Mouse (Mus musculus) Patski (cell line): ENCODE results near the gene Scn4a. TPM values are rescaled to one million over a fixed set of nuclear protein-coding genes. Genes with fewer than 3 reads are reported as not detected.
A peak's percentile ranks its signal among the peaks of the same experiment; 100 is the strongest.

ENCODE experiments used
- ATAC-seq: fragments of 100-300 bp; one replicate; pipeline ENCODE4 v1.8.0; 2021
- CTCF ChIA-PET: fragments of 350-600 bp; sonication (Branson Sonifier 250); formaldehyde crosslinking; loops from one replicate; lab custom pipeline; 2022; ENCODE audit warnings: inconsistent platforms; lab: Charles Lee
- POLR2A ChIA-PET: fragments of 350-600 bp; sonication (Branson Sonifier 250); formaldehyde crosslinking; loops from one replicate; lab custom pipeline; 2022; ENCODE audit warnings: antibody characterized with exemption, inconsistent platforms; lab: Charles Lee
- DNase-seq: peaks from one replicate; pipeline ENCODE4 v3.0.0-alpha.2; 2011; ENCODE audit warnings: low read depth, low spot score
- H3K27me3 ChIP-seq: fragments of 371-371 bp; one replicate; pipeline ENCODE4 v1.5.1; 2021
- CTCF ChIP-seq: fragments of 100-300 bp; IDR thresholded peaks from one replicate; pipeline ENCODE4 v1.5.1; 2021
- in situ Hi-C: fragments of 300-500 bp; cut with MboI; formaldehyde crosslinking; loops from 3 replicates; pipeline ENCODE4 v1.11.1; 2018; ENCODE audit warnings: low pct_unique_long_range_greater_than_20kb, mixed read lengths
- polyA plus RNA-seq: library from polyadenylated mRNA; unstranded; gene quantifications from one replicate; pipeline ENCODE4 v1.2.3, GENCODE M21; 2021

The Scn4a gene
- polyA plus RNA-seq, 1 experiment from 2014 or later, result 0.08 TPM

GRCm38 (mm10) chr11:106305348-106306064, 47.6 kb downstream of the Scn4a start:
- TF ChIP-seq CTCF, result no peak
- ChIA-PET CTCF (interaction anchor here (1.5 kb wide), 1 partner anchor 59 kb away, joined by 5 read pairs; the partner anchor contains the start of gene Prr29), POLR2A (no interaction called here)
- in situ Hi-C loops, result no loop called here
- no peak for DNase-seq
- H3K27me3 ChIP-seq, result peaks cover 11% of the 10 kb centered on the region
- ATAC-seq, result no peak

- ATAC-seq, result no peak
Measured at GRCm38 (mm10) chr11:106302634-106303033, 50.5 kb downstream of the Scn4a start.

DNA sequence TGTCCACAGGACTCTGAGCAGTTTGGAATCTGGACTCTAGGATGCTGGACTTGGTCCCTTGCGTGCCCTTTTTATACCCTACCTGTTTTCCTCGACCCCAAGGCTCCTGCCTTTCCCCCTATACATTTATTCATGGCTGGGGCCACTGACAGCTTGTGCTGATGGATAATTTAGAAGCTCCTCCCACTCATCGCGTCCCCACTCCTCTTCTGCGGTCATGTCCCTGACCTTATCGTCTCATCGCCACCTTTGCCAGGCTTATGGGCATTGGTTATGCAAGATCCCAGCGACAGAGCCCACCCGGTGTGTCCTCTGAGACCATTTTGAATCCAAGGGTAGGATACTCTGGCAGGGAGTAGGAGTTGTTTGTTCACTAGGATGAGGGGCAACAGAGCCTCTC, 51.3 kb downstream of the Scn4a start, which contains the start of gene Gh:
Gh (minus strand) TSS at position 101 of the 400 bp plus-strand sequence.
- H3K27me3 ChIP-seq, result peaks cover 23% of the 10 kb centered on the region
- in situ Hi-C loops, result loop anchor here (5.0 kb wide), 1 partner anchor 91 kb away; no protein-coding TSS in a partner anchor
- ChIA-PET POLR2A (no interaction called here), CTCF (interaction anchor here (1.4 to 3.6 kb wide), 6 partner anchors 10 to 85 kb away, joined by 3 to 21 read pairs (median 6); no protein-coding TSS in a partner anchor)
- no peak for DNase-seq
- ATAC-seq, result no peak
- TF ChIP-seq CTCF, result no peak

More at GRCm38 (mm10) chr11:106302634-106303033, 50.5 kb downstream of the Scn4a start:
- no peak for DNase-seq
- peak; percentile 84 for TF ChIP-seq CTCF
- POLR2A ChIA-PET, result interaction anchor here (0.6 to 0.9 kb wide), 2 partner anchors 23 to 95 kb away, joined by 3 read pairs; no protein-coding TSS in a partner anchor
- peaks cover 23% of the 10 kb centered on the region for H3K27me3 ChIP-seq
- in situ Hi-C loops, result loop anchor here (5.0 kb wide), 1 partner anchor 90 kb away; no protein-coding TSS in a partner anchor
- CTCF ChIA-PET, result interaction anchor here (1.0 to 3.6 kb wide), 12 partner anchors 11 to 84 kb away, joined by 3 to 21 read pairs (median 4); partner anchors contain the start of gene Tcam1

DNA sequence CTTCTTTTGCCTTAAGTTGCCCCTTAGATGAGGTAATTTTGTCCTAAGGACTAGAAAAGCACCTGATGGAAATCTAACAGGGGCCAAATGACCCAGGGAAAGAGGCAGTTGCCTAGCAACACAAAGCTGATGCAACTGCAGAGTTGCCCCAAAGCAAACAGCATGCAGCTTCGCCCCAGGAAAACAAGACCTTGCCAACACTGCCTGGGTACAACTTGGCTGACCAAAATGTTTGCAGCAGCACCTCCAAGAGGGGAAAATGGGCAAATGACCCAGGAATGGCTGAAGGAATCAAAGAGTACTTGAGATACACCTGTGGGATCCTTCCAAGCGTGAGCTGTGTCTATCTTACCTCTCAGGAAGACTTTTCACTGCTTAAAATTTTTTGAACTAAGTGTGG, 61.2 kb downstream of the Scn4a start:
- H3K27me3 ChIP-seq, result no peaks in the 10 kb centered on the region
- CTCF ChIA-PET, result interaction anchor here (1.2 to 1.9 kb wide), 2 partner anchors 11 to 35 kb away, joined by 5 to 6 read pairs; partner anchors contain the start of genes Ftsj3 and Psmc5
- in situ Hi-C loops, result no loop called here
- POLR2A ChIA-PET, result interaction anchor here (1.5 kb wide), 1 partner anchor 19 kb away, joined by 3 read pairs; the partner anchor contains the start of gene Smarcd2
- no peak for TF ChIP-seq CTCF
- DNase-seq, result no peak
- ATAC-seq, result no peak

- no peak for TF ChIP-seq CTCF
- DNase-seq, result no peak
- in situ Hi-C loops, result no loop called here
- CTCF ChIA-PET, result no interaction called here
- H3K27me3 ChIP-seq, result no peaks in the 10 kb centered on the region
- no peak for ATAC-seq
- POLR2A ChIA-PET, result interaction anchor here (0.6 kb wide), 1 partner anchor 8 kb away, joined by 6 read pairs; no protein-coding TSS in a partner anchor
Measured at GRCm38 (mm10) chr11:106290376-106290775, 62.7 kb downstream of the Scn4a start.

GRCm38 (mm10) chr11:106289369-106289768, 63.7 kb downstream of the Scn4a start:
- TF ChIP-seq CTCF, result no peak
- no peak for DNase-seq
- ChIA-PET POLR2A (no interaction called here), CTCF (interaction anchor here (0.9 kb wide), 1 partner anchor 9 kb away, joined by 3 read pairs; no protein-coding TSS in a partner anchor)
- in situ Hi-C loops, result no loop called here
- no peaks in the 10 kb centered on the region for H3K27me3 ChIP-seq
- ATAC-seq, result no peak

GRCm38 (mm10) chr11:106286987-106287386, 66.1 kb downstream of the Scn4a start:
- ATAC-seq, result no peak
- CTCF ChIA-PET, result no interaction called here
- POLR2A ChIA-PET, result no interaction called here
- in situ Hi-C loops, result no loop called here
- DNase-seq, result no peak
- no peaks in the 10 kb centered on the region for H3K27me3 ChIP-seq
- no peak for TF ChIP-seq CTCF

- CTCF ChIA-PET, result interaction anchor here (1.4 kb wide), 1 partner anchor 11 kb away, joined by 3 read pairs; no protein-coding TSS in a partner anchor
- POLR2A ChIA-PET, result interaction anchor here (0.7 kb wide), 1 partner anchor 67 kb away, joined by 3 read pairs; no protein-coding TSS in a partner anchor
- in situ Hi-C loops, result no loop called here
- ATAC-seq, result no peak
- TF ChIP-seq CTCF, result no peak
- DNase-seq, result no peak
- no peaks in the 10 kb centered on the region for H3K27me3 ChIP-seq
Measured at GRCm38 (mm10) chr11:106286206-106286605, 66.9 kb downstream of the Scn4a start.

- CTCF ChIA-PET, result interaction anchor here (1.3 kb wide), 1 partner anchor 207 kb away, joined by 3 read pairs; no protein-coding TSS in a partner anchor
- in situ Hi-C loops, result loop anchor here (5.0 kb wide), 1 partner anchor 43 kb away; no protein-coding TSS in a partner anchor
- POLR2A ChIA-PET, result no interaction called here
- ATAC-seq, result no peak
- DNase-seq, result no peak
- H3K27me3 ChIP-seq, result no peaks in the 10 kb centered on the region
- no peak for TF ChIP-seq CTCF
Measured at GRCm38 (mm10) chr11:106284126-106284525, 69.0 kb downstream of the Scn4a start.

- ChIA-PET CTCF (interaction anchor here (1.3 kb wide), 1 partner anchor 208 kb away, joined by 3 read pairs; no protein-coding TSS in a partner anchor), POLR2A (no interaction called here)
- ATAC-seq (no peak), DNase-seq (no peak)
- no peaks in the 10 kb centered on the region for H3K27me3 ChIP-seq
- in situ Hi-C loops, result loop anchor here (5.0 kb wide), 1 partner anchor 44 kb away; no protein-coding TSS in a partner anchor
- no peak for TF ChIP-seq CTCF
Measured at GRCm38 (mm10) chr11:106283371-106283770, 69.7 kb downstream of the Scn4a start.
